9 mouse cellular contexts compared by ENCODE assay signal in genomic region chr3:21962921-21963732, GRCm38 (mm10).
DNase-seq lines count a peak whose midpoint lies in the region; ATAC-seq and TF ChIP-seq lines count a peak whose summit lies in the region.
"Had no signal": no experiment of that assay in that cellular context is flagged by ENCODE, and none has a peak within 500 bp of the region (broad histone marks: within the 10 kb centered on the region; RNA-seq: fewer than 3 reads in every experiment).

No protein-coding gene starts in this region.

- H3K27me3 ChIP-seq in forebrain, embryonic 14.5 days (replicated peaks; ENCODE audit: control insufficient read depth, insufficient read depth, low read length), result no peaks in the 10 kb centered on the region
- H3K27me3 ChIP-seq in forebrain, embryonic 13.5 days, result no peaks in the 10 kb centered on the region
- H3K27me3 ChIP-seq in spleen, adult 2 months (ENCODE audit: control insufficient read depth, insufficient read depth, low read length), result no peaks in the 10 kb centered on the region
- no peaks in the 10 kb centered on the region for H3K27me3 ChIP-seq in intestine, embryonic 15.5 days (replicated peaks)
- no peaks in the 10 kb centered on the region for H3K27me3 ChIP-seq in stomach, embryonic 16.5 days (ENCODE audit: control insufficient read depth, insufficient read depth, low read length)
- H3K27me3 ChIP-seq: midbrain, embryonic 12.5 days had no signal

- H3K4me3 ChIP-seq in forebrain, embryonic 14.5 days (ENCODE audit: low read depth, low read length), result no peak overlapping the region
- no peak overlapping the region for H3K4me3 ChIP-seq in forebrain, embryonic 13.5 days
- no peak overlapping the region for H3K4me3 ChIP-seq in spleen, adult 2 months (ENCODE audit: extremely low read depth, insufficient read depth, insufficient read length)
- H3K4me3 ChIP-seq in intestine, embryonic 15.5 days (replicated peaks), result no peak overlapping the region
- no peak overlapping the region for H3K4me3 ChIP-seq in stomach, embryonic 16.5 days (replicated peaks; ENCODE audit: low read length)
- H3K4me3 ChIP-seq: midbrain, embryonic 12.5 days had no signal

- no peak overlapping the region for H3K27ac ChIP-seq in forebrain, embryonic 14.5 days (ENCODE audit: low read depth, low read length)
- no peak overlapping the region for H3K27ac ChIP-seq in forebrain, embryonic 13.5 days
- peak overlapping the region; percentile 68; the same call in 1 of the 2 replicates for H3K27ac ChIP-seq in spleen, adult 2 months (ENCODE audit: insufficient read depth, low read length)
- no peak overlapping the region for H3K27ac ChIP-seq in intestine, embryonic 15.5 days
- peak overlapping the region; percentile 65 for H3K27ac ChIP-seq in stomach, embryonic 16.5 days (ENCODE audit: low read length)
- H3K27ac ChIP-seq: midbrain, embryonic 12.5 days had no signal

- no peak overlapping the region for H3K9ac ChIP-seq in forebrain, embryonic 14.5 days (ENCODE audit: low read length)
- no peak overlapping the region for H3K9ac ChIP-seq in forebrain, embryonic 13.5 days
- H3K9ac ChIP-seq in intestine, embryonic 15.5 days, result no peak overlapping the region
- H3K9ac ChIP-seq in stomach, embryonic 16.5 days (ENCODE audit: low read length), result no peak overlapping the region
- H3K9ac ChIP-seq: midbrain, embryonic 12.5 days had no signal

- no peaks in the 10 kb centered on the region for H3K4me1 ChIP-seq in forebrain, embryonic 14.5 days (ENCODE audit: control insufficient read depth, insufficient read depth, low read length)
- peaks cover 17% of the 10 kb centered on the region for H3K4me1 ChIP-seq in forebrain, embryonic 13.5 days
- H3K4me1 ChIP-seq in spleen, adult 2 months (ENCODE audit: control insufficient read depth, insufficient read depth, insufficient read length), result peaks cover 28% of the 10 kb centered on the region
- peaks cover 8% of the 10 kb centered on the region for H3K4me1 ChIP-seq in intestine, embryonic 15.5 days (replicated peaks)
- peaks cover 19% of the 10 kb centered on the region for H3K4me1 ChIP-seq in stomach, embryonic 16.5 days (ENCODE audit: control insufficient read depth, insufficient read depth, low read length)

- no peaks in the 10 kb centered on the region for H3K9me3 ChIP-seq in forebrain, embryonic 14.5 days (replicated peaks; ENCODE audit: control insufficient read depth, low read length)
- H3K9me3 ChIP-seq in forebrain, embryonic 13.5 days (replicated peaks), result no peaks in the 10 kb centered on the region
- no peaks in the 10 kb centered on the region for H3K9me3 ChIP-seq in intestine, embryonic 15.5 days
- H3K9me3 ChIP-seq in stomach, embryonic 16.5 days (replicated peaks; ENCODE audit: control insufficient read depth, low read length), result no peaks in the 10 kb centered on the region
- H3K9me3 ChIP-seq: midbrain, embryonic 12.5 days had no signal

- no peaks in the 10 kb centered on the region for H3K36me3 ChIP-seq in forebrain, embryonic 14.5 days (ENCODE audit: control insufficient read depth, insufficient read depth, low read length)
- H3K36me3 ChIP-seq in forebrain, embryonic 13.5 days (ENCODE audit: poor library complexity, severe bottlenecking), result no peaks in the 10 kb centered on the region
- H3K36me3 ChIP-seq in spleen, adult 2 months (ENCODE audit: control insufficient read depth, insufficient read depth, low read length), result no peaks in the 10 kb centered on the region
- H3K36me3 ChIP-seq in intestine, embryonic 15.5 days, result no peaks in the 10 kb centered on the region
- H3K36me3 ChIP-seq in stomach, embryonic 16.5 days (ENCODE audit: control insufficient read depth, insufficient read depth, low read length), result no peaks in the 10 kb centered on the region
- H3K36me3 ChIP-seq: midbrain, embryonic 12.5 days had no signal

- no peak for TF ChIP-seq POLR2A in spleen, adult 2 months (IDR thresholded peaks at IDR 0.05; ENCODE audit: low read depth, low read length)

- DNase-seq in forebrain, embryonic 14.5 days (ENCODE audit: low spot score), result peak; percentile 16
- no peak for DNase-seq in spleen, adult 2 months (ENCODE audit: low read depth in 1 of 2, low spot score in 2 of 2)
- no peak for DNase-seq in spleen, adult 18-20 months
- DNase-seq in gastrocnemius, adult 8-10 months (ENCODE audit: low spot score in 2 of 2), result no peak
- DNase-seq in left cerebral cortex, postnatal 4 days, result no peak

- TF ChIP-seq CTCF in spleen, adult 2 months (IDR thresholded peaks at IDR 0.05; ENCODE audit: extremely low read depth, insufficient read depth, insufficient read length, insufficient replicate concordance), result no peak

- ATAC-seq in forebrain, embryonic 14.5 days, result no peak
- ATAC-seq in forebrain, embryonic 13.5 days, result no peak
- ATAC-seq in intestine, embryonic 15.5 days, result peak; percentile 60; the same call in 1 of the 2 replicates
- ATAC-seq in stomach, embryonic 16.5 days (ENCODE audit: insufficient read depth, low FRiP score), result no peak; the same call in 1 of the 2 replicates

- WGBS in forebrain, embryonic 14.5 days, result 30% methylated on average over 7 of the region's 7 CpGs
- 30% methylated on average over 7 of the region's 7 CpGs for WGBS in forebrain, embryonic 13.5 days
- 47% methylated on average over 7 of the region's 7 CpGs for WGBS in spleen, adult 2 months
- 31% methylated on average over 7 of the region's 7 CpGs for WGBS in intestine, embryonic 15.5 days
- 20% methylated on average over 7 of the region's 7 CpGs for WGBS in stomach, embryonic 16.5 days

- no peak overlapping the region for H3K4me2 ChIP-seq in forebrain, embryonic 14.5 days (ENCODE audit: low read length)
- no peak overlapping the region for H3K4me2 ChIP-seq in forebrain, embryonic 13.5 days
- no peak overlapping the region for H3K4me2 ChIP-seq in intestine, embryonic 15.5 days (replicated peaks)
- peak overlapping the region; percentile 17; the same call in 1 of the 2 replicates for H3K4me2 ChIP-seq in stomach, embryonic 16.5 days (ENCODE audit: low read depth, low read length)
- H3K4me2 ChIP-seq: midbrain, embryonic 12.5 days had no signal

- intact Hi-C loops in left cerebral cortex, postnatal 4 days (cut with DNase I), result no loop called here

Comparison
In these comparisons a context has a peak if more than half of its experiments do, and no peak if none do; other contexts are left out.
1. H3K27ac ChIP-seq: peak in spleen, adult 2 months (single experiment) and stomach, embryonic 16.5 days (single experiment); none in forebrain, embryonic 14.5 days (single experiment), forebrain, embryonic 13.5 days (single experiment) and intestine, embryonic 15.5 days (single experiment).